Mouse (Mus musculus): ENCODE measurements around the gene Olfr1509. TPM values are rescaled to one million over a fixed set of nuclear protein-coding genes. Genes with fewer than 3 reads are reported as not detected.

Olfr1509 gene
- polyA plus RNA-seq, 1 experiment from 2014 or later: not detected

DNA sequence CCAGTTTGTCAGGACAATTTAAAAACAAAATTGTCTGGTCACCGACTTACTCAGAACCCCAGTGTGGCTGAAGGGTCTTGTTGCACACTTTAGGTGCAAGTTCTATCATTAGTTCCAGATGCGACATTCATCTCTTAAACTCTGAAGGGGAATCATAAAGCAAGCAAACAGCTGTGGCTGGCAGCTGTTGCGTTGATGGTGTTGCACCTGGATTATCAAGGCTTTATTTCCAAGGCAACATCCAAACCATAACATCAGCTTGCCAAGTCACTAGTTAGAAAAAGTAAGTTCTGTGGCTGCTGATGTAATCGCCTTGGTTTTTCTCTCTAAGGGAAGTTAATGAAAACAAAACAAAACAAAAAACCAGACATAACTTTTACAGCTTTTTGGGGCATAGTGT lies 52.7 kb downstream of the Olfr1509 start, which contains the start of gene Olfr1507:
Gene Olfr1507 (minus strand): TSS at position 234 of the 400 bp plus-strand sequence.
- Histone ChIP-seq H3K4me3 (replicated peaks; ENCODE audit: low read length) (no peak within 1 kb of the TSS), H3K36me3 (ENCODE audit: control insufficient read depth, insufficient read depth) (no peaks in the 10 kb centered on the region), H3K4me1 (replicated peaks; ENCODE audit: control insufficient read depth, insufficient read depth, low read length) (no peaks in the 10 kb centered on the region), H3K9ac (replicated peaks; ENCODE audit: low read depth, low read length) (no peak within 1 kb of the TSS), H3K4me2 (ENCODE audit: low read length) (no peak within 1 kb of the TSS), H3K27ac (ENCODE audit: low read length) (no peak within 1 kb of the TSS), H3K27me3 (replicated peaks; ENCODE audit: control insufficient read depth, insufficient read depth, low read length) (no peaks in the 10 kb centered on the region), H3K9me3 (ENCODE audit: control insufficient read depth, low read length) (no peaks in the 10 kb centered on the region)
- no peak for ATAC-seq
- 91% methylated on average over 4 of the region's 4 CpGs for WGBS

Other genes starting within 250 kb of the Olfr1509 start
- 55.8 and 67.3 TPM in 2 replicates for gene Supt16, start 245.6 kb upstream of the Olfr1509 start, polyA plus RNA-seq (2015; fragmentation: Nextera tagmentation; extraction: Ambion mirVana)
- gene Chd8, start 185.2 kb upstream of the Olfr1509 start, polyA plus RNA-seq (2015; fragmentation: Nextera tagmentation; extraction: Ambion mirVana): 37.4 and 42.4 TPM in 2 replicates
- gene Tox4, start 163.8 kb upstream of the Olfr1509 start, polyA plus RNA-seq (2015; fragmentation: Nextera tagmentation; extraction: Ambion mirVana): 52.1 and 60.2 TPM in 2 replicates
- gene Rab2b, start 163.4 kb upstream of the Olfr1509 start, polyA plus RNA-seq (2015; fragmentation: Nextera tagmentation; extraction: Ambion mirVana): 54.9 and 56.8 TPM in 2 replicates
- 53.3 and 55.7 TPM in 2 replicates for gene Mettl3, start 137.9 kb upstream of the Olfr1509 start, polyA plus RNA-seq (2015; fragmentation: Nextera tagmentation; extraction: Ambion mirVana)
- gene Sall2, start 114.2 kb upstream of the Olfr1509 start, polyA plus RNA-seq (2015; fragmentation: Nextera tagmentation; extraction: Ambion mirVana): 31.0 and 34.7 TPM in 2 replicates
- not detected in 2 replicates for gene Olfr1513, start 86.6 kb upstream of the Olfr1509 start, polyA plus RNA-seq (2015; fragmentation: Nextera tagmentation; extraction: Ambion mirVana)
- gene Olfr1512, start 63.8 kb upstream of the Olfr1509 start, polyA plus RNA-seq (2015; fragmentation: Nextera tagmentation; extraction: Ambion mirVana): not detected in 2 replicates
- not detected in 2 replicates for gene Olfr1511, start 45.6 kb upstream of the Olfr1509 start, polyA plus RNA-seq (2015; fragmentation: Nextera tagmentation; extraction: Ambion mirVana)
- gene Olfr1510, start 28.6 kb upstream of the Olfr1509 start, polyA plus RNA-seq (2015; fragmentation: Nextera tagmentation; extraction: Ambion mirVana): not detected in 2 replicates
- not detected in 2 replicates for gene Olfr1508, start 24.5 kb downstream of the Olfr1509 start, polyA plus RNA-seq (2015; fragmentation: Nextera tagmentation; extraction: Ambion mirVana)
- gene Olfr1507, start 52.8 kb downstream of the Olfr1509 start, polyA plus RNA-seq (2015; fragmentation: Nextera tagmentation; extraction: Ambion mirVana): not detected in 2 replicates

All from forebrain, embryonic 16.5 days (tissue).